Mouse (Mus musculus) embryonic stem cell, embryonic (primary cell): ENCODE measurements at regions not wholly inside any gene's neighbourhood (a gene's known extent, or its start where the extent isn't known, plus 50 kb on each side); places are given as distances from the start of the nearest gene placed in this dataset.

Experiments
- CTCF ChIA-PET, 4 experiments: fragments of 300-600 bp in 2 of 4; fragments of 350-600 bp in 2 of 4; sonication (Branson Sonifier 250); formaldehyde crosslinking; loops; one replicate each; lab custom pipeline; 2022; ENCODE audit warnings: inconsistent platforms in 2 of 4; lab: Charles Lee
- POLR2A ChIA-PET, 4 experiments: fragments of 300-600 bp in 2 of 4; fragments of 350-600 bp in 2 of 4; sonication (Branson Sonifier 250); formaldehyde crosslinking; loops; one replicate each; lab custom pipeline; 2022; ENCODE audit warnings: antibody characterized with exemption in 4 of 4, inconsistent platforms in 1 of 4; lab: Charles Lee

GRCm38 (mm10) chr3:147089716-147090115, 237.5 kb downstream of the Ttll7 start:
- POLR2A ChIA-PET, result no interaction called here

DNA sequence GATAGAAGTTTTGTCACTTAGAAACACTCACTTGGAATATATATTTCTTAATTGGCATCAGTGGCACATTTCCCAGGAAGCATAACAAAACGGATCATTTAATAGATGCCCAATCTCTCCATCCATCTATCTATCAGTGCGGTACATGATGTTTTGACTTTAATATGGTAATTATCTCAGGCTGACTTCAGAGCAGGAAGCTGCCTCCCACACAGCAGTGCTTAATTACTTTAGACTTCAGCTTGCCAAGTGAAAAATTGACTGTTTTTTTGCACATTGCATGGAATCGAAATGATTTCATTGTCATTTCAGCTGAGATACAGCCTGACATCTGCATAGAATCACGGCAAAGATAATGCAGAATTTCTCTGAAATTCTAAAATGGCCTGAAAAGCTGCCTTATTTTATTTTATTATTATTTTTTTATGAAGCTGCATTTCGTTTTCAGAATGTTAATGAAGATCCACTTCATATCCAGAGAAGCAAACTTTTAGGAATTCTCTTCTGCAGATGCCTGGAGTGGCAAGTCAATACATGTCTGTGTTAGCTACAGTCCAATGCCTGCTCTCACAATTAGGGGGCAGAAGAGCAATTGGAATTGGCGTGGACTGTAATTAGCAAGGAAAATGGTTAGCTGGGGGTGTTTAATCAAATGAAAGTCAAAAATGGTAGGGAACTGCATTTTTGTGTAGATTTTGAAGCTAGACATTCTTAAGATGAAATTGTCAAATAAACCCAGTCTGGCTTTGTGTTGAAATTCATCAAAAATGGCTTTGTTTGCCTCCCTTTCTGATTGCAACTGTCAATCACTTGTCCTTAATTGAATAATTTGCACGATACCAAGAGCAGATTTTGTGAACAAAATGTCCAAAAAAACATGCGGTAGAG, 240.3 kb downstream of the Ttll7 start:
- ChIA-PET POLR2A (no interaction called here), CTCF (no interaction called here)

More at GRCm38 (mm10) chr3:147089716-147090115, 237.5 kb downstream of the Ttll7 start:
- CTCF ChIA-PET, result no interaction called here

DNA sequence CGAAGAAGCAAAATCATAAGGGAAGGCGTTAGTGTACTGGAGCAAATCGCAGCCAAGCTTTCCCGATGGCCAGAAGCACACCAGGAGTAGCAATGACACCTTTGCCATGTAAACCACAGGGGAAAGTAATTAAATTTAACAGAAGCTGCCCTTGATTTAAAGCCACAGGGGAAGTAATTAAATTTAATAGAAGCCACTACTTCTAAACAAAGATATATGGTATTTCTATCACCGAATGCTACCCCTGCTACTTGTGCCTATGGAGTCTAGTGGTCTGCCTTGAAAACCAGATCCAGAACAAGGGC, 240.9 kb downstream of the Ttll7 start:
- ChIA-PET CTCF (interaction anchor here in 1 of 4 experiments (0.7 kb wide), 1 partner anchor 1164 kb away, joined by 3 read pairs; no protein-coding TSS in a partner anchor), POLR2A (interaction anchor here in 1 of 4 experiments (1.3 kb wide), 1 partner anchor 10 kb away, joined by 5 read pairs; no protein-coding TSS in a partner anchor)

DNA sequence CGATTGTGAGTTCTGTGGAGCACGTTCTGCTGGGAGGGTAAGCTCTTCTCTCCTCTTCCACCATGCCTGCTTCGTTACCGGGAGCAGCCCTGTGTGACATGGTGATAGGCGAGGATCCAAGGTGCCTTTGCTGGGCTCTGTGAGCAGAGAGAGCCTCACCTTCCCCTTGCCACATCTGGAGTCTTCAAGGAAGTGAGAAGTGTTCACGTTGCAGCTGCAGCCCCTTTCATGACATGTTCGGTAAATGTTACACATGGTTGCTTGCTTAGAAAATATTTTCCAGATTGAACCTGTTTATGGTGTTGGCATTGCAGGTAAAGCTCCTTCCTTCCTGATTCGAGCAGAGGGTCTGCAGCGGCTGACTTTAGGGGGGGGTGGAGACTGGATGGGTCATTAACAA, 244.0 kb downstream of the Ttll7 start:
- ChIA-PET POLR2A (no interaction called here), CTCF (no interaction called here)

GRCm38 (mm10) chr3:147098065-147098580, 246.0 kb downstream of the Ttll7 start:
- ChIA-PET CTCF (no interaction called here), POLR2A (interaction anchor here in 1 of 4 experiments (0.6 kb wide), 1 partner anchor 1704 kb away, joined by 3 read pairs; no protein-coding TSS in a partner anchor)

GRCm38 (mm10) chr3:147098611-147099010, 246.4 kb downstream of the Ttll7 start:
- CTCF ChIA-PET, result no interaction called here
- POLR2A ChIA-PET, result interaction anchor here in 1 of 4 experiments (0.6 kb wide), 1 partner anchor 1705 kb away, joined by 3 read pairs; no protein-coding TSS in a partner anchor

DNA sequence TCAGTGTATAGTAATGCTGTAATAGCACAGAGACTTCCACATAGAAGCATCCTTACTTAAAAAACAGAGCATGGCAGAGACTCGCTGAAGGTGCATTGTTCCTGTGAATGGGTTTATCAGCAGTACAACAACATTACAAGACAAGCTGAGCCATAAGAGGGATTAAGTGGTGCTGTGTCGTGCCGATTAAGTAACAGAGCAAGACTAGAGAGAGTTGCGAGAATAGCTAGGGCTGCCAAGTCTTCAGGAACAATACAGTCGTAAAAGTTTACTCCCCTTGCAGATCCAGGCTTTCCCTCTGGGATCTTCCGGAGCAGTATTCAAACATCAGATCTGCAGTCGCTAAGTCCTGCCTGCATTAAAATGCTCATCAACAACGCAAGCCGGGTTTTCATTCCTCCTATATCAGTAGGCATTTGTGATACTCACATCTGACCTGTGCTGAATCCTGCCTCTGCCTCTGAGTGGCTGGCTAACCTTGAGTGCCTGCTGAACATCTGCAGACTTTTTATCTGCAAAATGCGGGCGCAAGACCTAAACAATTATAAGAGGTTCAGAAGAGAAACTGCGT, 247.1 kb downstream of the Ttll7 start:
- ChIA-PET POLR2A (no interaction called here), CTCF (no interaction called here)

DNA sequence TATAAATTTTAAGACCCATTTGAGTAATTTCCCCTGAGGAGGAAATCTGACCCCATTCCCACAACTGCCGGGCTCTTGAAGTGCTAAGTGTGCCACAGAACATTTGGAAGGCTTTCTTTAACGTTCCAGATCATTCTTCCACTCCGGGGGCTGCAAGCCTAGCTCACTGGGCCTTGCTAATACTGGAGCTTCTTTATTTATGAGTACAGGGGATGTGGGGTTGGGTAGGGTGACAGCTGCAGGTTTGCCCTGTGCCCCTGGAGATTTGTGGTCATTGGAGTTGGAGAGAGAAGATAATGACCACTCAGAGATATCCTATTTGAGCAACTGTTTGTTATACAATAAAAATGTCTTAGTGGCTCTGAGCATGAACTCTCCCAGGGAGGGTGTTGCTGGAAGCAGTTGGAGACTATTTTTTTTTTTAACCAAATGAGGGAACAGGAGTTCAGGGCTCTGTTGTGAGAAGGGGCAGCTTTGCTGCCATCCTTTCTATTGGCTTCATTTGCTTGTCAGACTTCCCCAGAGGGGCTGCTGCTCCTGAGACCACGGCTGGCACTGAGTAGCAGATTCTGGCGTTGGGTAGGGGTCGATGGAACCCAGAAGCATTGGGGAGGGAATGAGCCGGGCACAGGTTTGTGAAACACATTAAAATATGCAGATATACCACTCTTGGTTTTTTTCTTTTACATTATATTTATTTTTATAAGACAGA, 249.0 kb downstream of the Ttll7 start:
- ChIA-PET CTCF (no interaction called here), POLR2A (no interaction called here)

GRCm38 (mm10) chr3:147101765-147102113, 249.6 kb downstream of the Ttll7 start:
- CTCF ChIA-PET, result no interaction called here
- POLR2A ChIA-PET, result no interaction called here

DNA sequence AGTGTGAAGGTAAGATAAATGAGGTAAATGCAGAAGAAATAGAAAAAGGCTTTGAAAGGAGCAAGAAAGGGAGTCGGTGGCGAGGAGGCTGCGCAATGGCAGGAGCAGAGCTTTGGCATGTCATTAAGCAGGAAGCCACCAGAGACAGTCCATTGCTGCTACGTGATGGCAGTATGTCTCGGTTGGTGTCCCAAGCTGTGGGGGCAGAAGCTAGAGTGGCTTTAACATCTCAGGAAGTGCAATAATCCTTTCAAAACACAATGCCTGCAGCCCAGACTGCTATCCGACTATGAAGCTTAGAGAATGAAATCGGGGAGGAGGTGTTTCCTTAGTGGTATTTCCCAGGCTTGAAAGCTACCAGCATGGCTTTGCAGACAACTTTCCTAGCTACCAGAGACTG, 251.3 kb downstream of the Ttll7 start:
- CTCF ChIA-PET, result interaction anchor here in 1 of 4 experiments (1.0 kb wide), 1 partner anchor 14 kb away, joined by 3 read pairs; no protein-coding TSS in a partner anchor

GRCm38 (mm10) chr3:147117609-147118008, 265.4 kb downstream of the Ttll7 start:
- CTCF ChIA-PET, result interaction anchor here in 1 of 4 experiments (0.9 kb wide), 1 partner anchor 14 kb away, joined by 3 read pairs; no protein-coding TSS in a partner anchor
- POLR2A ChIA-PET, result interaction anchor here in 2 of 4 experiments (0.5 to 0.6 kb wide), 3 partner anchors 24 to 2000 kb away, joined by 3 to 9 read pairs (median 5); no protein-coding TSS in a partner anchor

More for the DNA sequence above, 251.3 kb downstream of the Ttll7 start:
- POLR2A ChIA-PET, result interaction anchor here in 1 of 4 experiments (1.8 kb wide), 1 partner anchor 10 kb away, joined by 5 read pairs; no protein-coding TSS in a partner anchor

DNA sequence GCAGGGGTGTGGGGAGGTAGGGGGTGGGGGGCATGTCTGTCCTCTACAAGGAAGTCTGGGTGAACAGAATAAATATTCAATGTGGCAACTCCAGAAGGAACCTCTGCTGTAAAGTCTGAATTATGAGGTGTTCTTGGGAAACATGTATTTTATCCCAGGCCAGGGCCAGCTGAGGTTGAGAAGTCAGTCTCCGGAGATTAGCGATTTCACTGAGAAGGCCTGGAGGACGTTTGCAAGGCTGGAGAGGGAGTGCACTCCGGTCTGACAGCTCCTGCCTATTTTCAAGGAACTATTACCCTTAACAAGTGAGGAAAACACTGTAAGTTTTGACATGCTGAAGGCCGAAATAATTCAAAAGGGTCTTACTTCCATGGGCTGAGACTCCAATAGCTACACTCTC, 265.9 kb downstream of the Ttll7 start:
- POLR2A ChIA-PET, result interaction anchor here in 3 of 4 experiments (0.6 kb wide), 3 partner anchors 24 to 885 kb away, joined by 3 to 5 read pairs (median 4); no protein-coding TSS in a partner anchor
- CTCF ChIA-PET, result interaction anchor here in 1 of 4 experiments (0.9 kb wide), 1 partner anchor 15 kb away, joined by 3 read pairs; no protein-coding TSS in a partner anchor

DNA sequence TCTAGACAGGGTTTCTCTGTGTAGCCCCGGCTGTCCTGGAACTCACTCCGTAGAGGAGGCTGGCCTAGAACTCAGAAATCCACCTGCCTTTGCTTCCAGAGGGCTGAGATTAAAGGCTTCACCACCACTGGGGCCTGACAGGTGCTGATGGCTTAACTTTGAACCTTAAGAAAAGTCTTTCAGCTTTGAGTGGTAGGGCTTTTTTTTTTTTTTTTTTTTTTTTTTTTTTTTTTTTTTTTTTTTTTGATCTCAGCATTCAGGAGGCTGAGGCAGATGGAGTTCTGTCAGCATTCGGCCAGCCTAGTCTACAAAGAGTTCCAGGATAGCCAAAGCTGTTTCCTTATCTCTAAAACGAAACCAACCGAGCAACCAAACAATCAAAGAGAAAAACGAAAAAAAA, 266.5 kb downstream of the Ttll7 start:
- ChIA-PET CTCF (no interaction called here), POLR2A (interaction anchor here in 2 of 4 experiments (0.6 kb wide), 2 partner anchors 14 to 125 kb away, joined by 4 to 7 read pairs; no protein-coding TSS in a partner anchor)

DNA sequence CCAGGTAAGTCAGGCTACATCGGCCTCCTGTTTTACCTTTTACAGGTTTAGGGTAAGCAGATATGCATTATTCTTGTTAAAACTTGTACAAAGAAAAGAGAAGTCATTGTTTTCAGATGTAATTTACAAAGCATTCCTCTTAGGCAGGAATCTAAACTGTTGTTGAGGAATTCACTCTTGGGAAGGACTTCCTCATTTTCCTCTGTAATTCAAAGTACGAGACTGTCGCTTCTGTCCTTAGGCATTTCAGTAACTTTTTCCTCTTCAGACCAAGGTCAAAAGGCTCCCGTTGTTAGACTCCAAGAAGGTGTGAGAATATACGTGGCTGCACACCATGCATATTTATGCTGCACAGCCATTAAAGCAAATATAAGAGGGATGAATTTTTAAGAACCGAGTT, 269.7 kb downstream of the Ttll7 start:
- CTCF ChIA-PET, result no interaction called here
- POLR2A ChIA-PET, result no interaction called here

DNA sequence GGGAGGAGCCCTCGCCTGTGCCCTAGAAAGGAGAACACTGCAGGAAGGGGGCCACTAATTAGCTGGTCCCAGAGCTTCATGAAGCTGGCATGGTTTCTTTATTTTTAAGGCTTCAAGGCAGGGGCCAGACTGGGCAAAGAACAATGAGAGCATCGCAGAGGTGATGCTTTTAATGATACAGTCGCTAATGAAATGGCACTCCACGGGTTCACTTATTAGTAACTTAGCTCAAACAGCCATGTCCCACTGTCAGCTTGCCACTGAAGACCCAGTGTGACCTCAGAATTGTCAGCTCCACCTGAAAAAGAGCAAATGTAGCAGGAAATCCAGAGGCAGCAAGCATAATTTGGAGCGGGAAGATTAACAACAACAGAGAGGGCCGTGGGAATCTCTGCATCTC, 275.6 kb downstream of the Ttll7 start:
- CTCF ChIA-PET, result no interaction called here

GRCm38 (mm10) chr3:147132830-147133229, 280.7 kb downstream of the Ttll7 start:
- POLR2A ChIA-PET, result no interaction called here
- CTCF ChIA-PET, result no interaction called here

More for the DNA sequence above, 275.6 kb downstream of the Ttll7 start:
- POLR2A ChIA-PET, result no interaction called here

DNA sequence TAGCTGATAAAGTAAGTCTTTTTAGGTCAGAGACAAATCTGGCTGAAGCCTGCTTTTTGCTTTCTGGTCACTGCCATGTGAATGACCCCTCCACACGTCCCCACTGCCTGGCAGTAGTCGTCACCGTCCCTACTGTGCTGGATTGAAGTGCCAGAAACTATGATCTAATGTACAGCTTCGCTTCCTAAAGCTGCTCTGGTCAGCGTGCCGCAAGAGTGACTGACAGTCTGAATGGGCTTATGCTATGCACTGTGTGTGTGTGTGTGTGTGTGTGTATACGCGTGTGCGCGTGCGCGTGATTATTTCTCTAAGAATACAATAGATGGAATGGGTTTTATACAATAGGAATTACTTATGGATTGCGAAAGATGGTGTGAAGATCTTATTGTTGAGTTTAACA, 281.2 kb downstream of the Ttll7 start:
- ChIA-PET CTCF (no interaction called here), POLR2A (no interaction called here)

- POLR2A ChIA-PET, result no interaction called here
- CTCF ChIA-PET, result no interaction called here
Measured at GRCm38 (mm10) chr3:147140414-147140813, 288.2 kb downstream of the Ttll7 start.

GRCm38 (mm10) chr3:147153456-147153855, 301.3 kb downstream of the Ttll7 start:
- POLR2A ChIA-PET, result no interaction called here
- CTCF ChIA-PET, result no interaction called here
